Mouse (Mus musculus) naive thymus-derived CD4-positive, alpha-beta T cell, adult 2 months (primary cell): Measurements from ENCODE around the gene Spin1.
"Not testable (repeated sequence)": the region's sequence is repeated elsewhere in the genome, so short reads cannot be mapped to it uniquely, and the experiment has no call there.

Experiments
- DNase-seq: peaks from one replicate; pipeline ENCODE4 v3.0.0-alpha.2; 2011; ENCODE audit warnings: low read depth

Gene Spin1

GRCm38 (mm10) chr13:51095196-51095715 lies 5.4 kb upstream of the Spin1 start:
- no peak for DNase-seq

- no peak for DNase-seq
Observed at GRCm38 (mm10) chr13:51096644-51097043, 4.0 kb upstream of the Spin1 start.

GRCm38 (mm10) chr13:51099560-51100232 lies 984 bp upstream of the Spin1 start:
- DNase-seq: no peak

- DNase-seq: peak; percentile 81
Observed at GRCm38 (mm10) chr13:51101016-51101776, 516 bp downstream of the Spin1 start.

- DNase-seq: no peak
Observed at GRCm38 (mm10) chr13:51101777-51102132, 1.1 kb downstream of the Spin1 start.

GRCm38 (mm10) chr13:51103111-51103725 lies 2.5 kb downstream of the Spin1 start:
- DNase-seq: no peak

- peak; percentile 31 for DNase-seq
Observed at GRCm38 (mm10) chr13:51103861-51104650, 3.4 kb downstream of the Spin1 start.

- DNase-seq: peak; percentile 29
Observed at GRCm38 (mm10) chr13:51105861-51106655, 5.4 kb downstream of the Spin1 start.

- no peak for DNase-seq
Observed at GRCm38 (mm10) chr13:51106816-51107215, 6.1 kb downstream of the Spin1 start.

GRCm38 (mm10) chr13:51109517-51109916 lies 8.8 kb downstream of the Spin1 start:
- no peak for DNase-seq

- not testable (repeated sequence) for DNase-seq
Observed at GRCm38 (mm10) chr13:51114398-51114797, 13.7 kb downstream of the Spin1 start.

- peak; percentile 47 for DNase-seq
Observed at GRCm38 (mm10) chr13:51115762-51116161, 15.1 kb downstream of the Spin1 start.

GRCm38 (mm10) chr13:51120734-51121133 lies 20.1 kb downstream of the Spin1 start:
- no peak for DNase-seq

- DNase-seq: no peak
Observed at GRCm38 (mm10) chr13:51121966-51122365, 21.3 kb downstream of the Spin1 start.

- DNase-seq: no peak
Observed at GRCm38 (mm10) chr13:51122771-51123170, 22.1 kb downstream of the Spin1 start.

- no peak for DNase-seq
Observed at GRCm38 (mm10) chr13:51125357-51125756, 24.7 kb downstream of the Spin1 start.

GRCm38 (mm10) chr13:51127906-51128305 lies 27.2 kb downstream of the Spin1 start:
- DNase-seq: no peak

- DNase-seq: no peak
Observed at GRCm38 (mm10) chr13:51128417-51128816, 27.7 kb downstream of the Spin1 start.

GRCm38 (mm10) chr13:51131179-51131578 lies 30.5 kb downstream of the Spin1 start:
- DNase-seq: no peak

GRCm38 (mm10) chr13:51136315-51136714 lies 35.6 kb downstream of the Spin1 start:
- no peak for DNase-seq

- no peak for DNase-seq
Observed at GRCm38 (mm10) chr13:51136996-51137701, 36.5 kb downstream of the Spin1 start.
